Mouse (Mus musculus) liver, embryonic 11.5 days (tissue): Measurements from ENCODE around the gene Crocc. TPM values are rescaled to one million over a fixed set of nuclear protein-coding genes. Genes with fewer than 3 reads are reported as not detected.
A peak's percentile ranks its signal among the peaks of the same experiment; 100 is the strongest.

Experiments used
- ATAC-seq: fragments of 200-750 bp; cut with Nextera tagmentation; replicated peaks from 2 replicates; pipeline ENCODE4 v1.8.0; 2017; ENCODE audit warnings: moderate number of reproducible peaks, mild to moderate bottlenecking, moderate TSS enrichment, moderate library complexity; ENCODE audit not compliant: low FRiP score
- DNase-seq: peaks from one replicate; pipeline ENCODE4 v3.0.0-alpha.2; 2017; ENCODE audit warnings: low spot score
- H3K27ac ChIP-seq: fragments of 300-500 bp; sonication (generic); 2 replicates; pipeline ENCODE4 v1.5.1; 2014; ENCODE audit warnings: mild to moderate bottlenecking, low read depth, low read length, control low read depth
- H3K27me3 ChIP-seq: fragments of 300-500 bp; sonication (generic); replicated peaks from 2 replicates; pipeline ENCODE4 v1.6.1; 2014; ENCODE audit warnings: low read length, mixed read lengths; ENCODE audit not compliant: control insufficient read depth, insufficient read depth
- H3K36me3 ChIP-seq: fragments of 300-500 bp; sonication (generic); 2 replicates; pipeline ENCODE4 v1.6.1; 2014; ENCODE audit warnings: mild to moderate bottlenecking, low read length, moderate library complexity, mixed read lengths; ENCODE audit not compliant: control insufficient read depth, insufficient read depth
- H3K4me1 ChIP-seq: fragments of 300-500 bp; sonication (generic); replicated peaks from 2 replicates; pipeline ENCODE4 v1.6.1; 2014; ENCODE audit warnings: low read length, mixed read lengths; ENCODE audit not compliant: control insufficient read depth, insufficient read depth
- H3K4me2 ChIP-seq: fragments of 300-500 bp; sonication (generic); 2 replicates; pipeline ENCODE4 v1.6.1; 2014; ENCODE audit warnings: mild to moderate bottlenecking, control low read depth, moderate library complexity
- H3K4me3 ChIP-seq: fragments of 300-500 bp; sonication (generic); 2 replicates; pipeline ENCODE4 v1.5.1; 2014; ENCODE audit warnings: low read depth, low read length, control low read depth
- H3K9ac ChIP-seq: fragments of 300-500 bp; sonication (generic); 2 replicates; pipeline ENCODE4 v1.6.1; 2014; ENCODE audit warnings: low read depth, low read length, control low read depth
- H3K9me3 ChIP-seq: fragments of 300-500 bp; sonication (generic); 2 replicates; pipeline ENCODE4 v1.6.1; 2016; ENCODE audit warnings: low read length, inconsistent platforms, mixed read lengths; ENCODE audit not compliant: control insufficient read depth
- WGBS: fragments of 180-500 bp; shearing (Covaris S2); extraction: QIAGEN DNeasy Blood & Tissue Kit; methylation state at CpG from one replicate; pipeline ENCODE4 v1.1.7; 2014; 5-methylcytosine and 5-hydroxymethylcytosine counted together
- polyA plus RNA-seq: library from polyadenylated mRNA; unstranded; fragments of >200 nt; fragmentation: Nextera tagmentation; extraction: Ambion mirVana; gene quantifications from 2 replicates; pipeline ENCODE4 v1.2.1, GENCODE M21; 2014

Crocc gene
- polyA plus RNA-seq, result 5.0 and 6.0 TPM in 2 replicates

DNA sequence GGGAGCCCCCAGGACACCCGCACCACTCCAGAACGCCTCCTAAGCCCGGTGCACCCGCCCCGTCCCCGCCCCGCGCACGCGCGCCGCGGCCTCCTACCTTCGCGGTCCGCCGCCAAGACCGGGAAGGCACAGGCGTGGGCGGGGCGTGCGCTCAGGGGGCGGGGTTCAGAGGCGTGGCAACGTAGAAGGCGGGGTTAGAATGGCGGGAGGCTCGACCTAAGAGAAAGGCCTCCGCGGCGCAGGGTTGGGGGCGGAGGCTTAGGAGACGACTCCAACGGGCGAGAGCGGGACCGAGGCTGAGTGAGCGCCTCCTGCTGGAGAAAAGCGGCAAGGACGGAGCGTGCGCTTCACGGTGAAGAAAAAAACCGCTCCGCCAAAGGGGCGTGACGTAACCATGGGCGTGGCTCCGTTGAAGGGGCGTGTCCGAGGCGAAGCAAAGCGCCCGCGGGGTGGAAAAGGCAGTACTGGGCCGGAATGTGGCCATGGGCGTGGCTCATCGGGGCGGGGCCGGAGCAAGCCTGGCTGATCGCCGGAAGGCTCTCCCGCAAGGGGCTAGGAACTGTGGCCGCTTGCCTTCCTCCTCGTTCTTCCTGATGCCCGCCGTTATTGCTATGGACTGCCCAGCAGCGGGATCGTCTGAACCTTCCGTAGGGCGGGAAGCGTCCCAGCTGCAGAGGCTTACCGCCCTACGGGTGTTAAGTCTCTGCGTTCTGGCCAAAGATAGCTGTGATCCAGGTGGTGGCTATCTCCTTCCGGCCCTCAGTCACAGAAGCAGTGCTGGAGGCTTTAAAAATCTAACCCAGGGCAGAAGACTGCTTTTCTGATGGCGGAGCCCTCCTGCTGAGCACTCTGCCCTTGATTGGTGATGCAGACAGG lies at the start of gene Crocc:
TSS of gene Crocc (minus strand) at position 125 of the 876 bp plus-strand sequence.
- Histone ChIP-seq H3K4me3 (peak within 1 kb of the TSS; percentile 72), H3K9ac (peak within 1 kb of the TSS; percentile 58), H3K27ac (peak within 1 kb of the TSS; percentile 70), H3K9me3 (no peaks in the 10 kb centered on the region), H3K27me3 (no peaks in the 10 kb centered on the region), H3K36me3 (peaks cover 3% of the 10 kb centered on the region; the same call in 1 of the 2 replicates), H3K4me1 (no peaks in the 10 kb centered on the region; the same call in none of the 2 replicates), H3K4me2 (peak within 1 kb of the TSS; percentile 85)
- WGBS, result under 1% methylated on average over 75 of the region's 77 CpGs
- DNase-seq (peak; percentile 100), ATAC-seq (peak; percentile 93)

DNA sequence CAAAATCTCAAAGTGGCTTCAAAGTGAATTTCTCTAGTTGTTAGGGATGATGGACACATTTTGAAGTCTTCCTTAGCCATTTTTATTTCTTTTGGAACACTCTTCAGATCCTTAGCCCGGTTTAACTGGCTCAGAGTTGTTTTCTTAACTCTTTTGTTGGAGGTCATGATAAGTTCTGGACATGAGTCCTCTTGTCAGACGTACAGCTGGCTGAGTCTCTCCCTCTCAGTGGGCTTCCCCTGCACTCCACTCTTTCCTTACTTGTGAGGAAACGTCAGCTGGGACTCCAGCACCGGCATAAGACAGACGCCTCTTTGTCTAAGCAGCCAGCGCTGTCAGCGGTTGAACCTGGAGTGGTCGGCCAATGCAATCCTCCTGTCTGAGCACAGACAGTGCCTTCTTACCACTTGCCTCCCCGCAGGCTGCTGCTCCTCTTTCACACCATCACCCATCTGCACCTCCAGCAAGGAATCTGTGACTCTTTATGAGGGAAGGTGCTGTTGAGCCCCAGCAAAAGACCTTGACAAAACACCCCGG lies 47.9 kb upstream of the Crocc start:
- no peak for DNase-seq
- Histone ChIP-seq H3K4me3 (no peak overlapping the region), H3K4me1 (no peaks in the 10 kb centered on the region), H3K36me3 (peaks cover 24% of the 10 kb centered on the region), H3K9me3 (peaks cover 3% of the 10 kb centered on the region; the same call in 1 of the 2 replicates), H3K27me3 (peaks cover 3% of the 10 kb centered on the region; the same call in 1 of the 2 replicates), H3K27ac (no peak overlapping the region), H3K9ac (no peak overlapping the region), H3K4me2 (no peak overlapping the region)
- WGBS, result 53% methylated on average over 10 of the region's 10 CpGs
- no peak for ATAC-seq

DNA sequence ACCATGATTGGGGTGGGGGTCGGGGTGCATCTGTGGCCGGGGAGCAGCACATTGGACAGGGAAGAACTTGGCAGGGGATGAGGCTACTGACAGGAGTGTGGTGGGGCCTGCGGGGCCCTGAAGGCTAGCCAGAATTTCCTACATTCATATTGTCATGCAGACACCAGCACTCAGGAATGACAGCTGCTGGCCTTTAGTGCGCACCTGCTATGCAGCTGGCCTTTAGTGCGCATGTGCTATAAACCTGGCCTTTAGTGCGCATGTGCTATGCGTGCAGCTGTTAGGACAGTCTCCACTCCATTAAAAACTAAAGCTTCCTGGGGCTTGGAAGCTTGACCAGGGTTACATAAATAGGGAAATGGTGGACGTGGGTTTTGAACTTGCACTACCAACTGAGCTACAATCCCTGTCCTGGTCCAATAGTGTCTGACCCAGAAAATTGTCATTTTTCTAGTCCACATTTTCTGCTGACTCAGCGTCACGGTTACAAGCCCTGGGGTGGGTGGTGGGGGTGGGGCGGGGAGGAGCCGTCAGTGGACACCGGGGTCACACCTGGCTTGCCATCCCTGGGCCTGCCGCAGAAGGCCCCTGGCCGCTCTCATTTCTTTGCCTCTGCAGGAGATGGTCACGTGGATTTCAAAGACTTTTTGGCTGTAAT lies 46.3 kb upstream of the Crocc start:
- ATAC-seq (no peak), DNase-seq (no peak)
- H3K9ac ChIP-seq, result no peak overlapping the region
- H3K27ac ChIP-seq, result no peak overlapping the region
- H3K4me2 ChIP-seq, result no peak overlapping the region
- peaks cover 13% of the 10 kb centered on the region for H3K36me3 ChIP-seq
- H3K27me3 ChIP-seq, result peaks cover 3% of the 10 kb centered on the region; the same call in 1 of the 2 replicates
- 81% methylated on average over 16 of the region's 16 CpGs for WGBS
- peaks cover 3% of the 10 kb centered on the region; the same call in 1 of the 2 replicates for H3K9me3 ChIP-seq
- no peaks in the 10 kb centered on the region for H3K4me1 ChIP-seq
- no peak overlapping the region for H3K4me3 ChIP-seq

- ATAC-seq, result no peak
- Histone ChIP-seq H3K4me1 (peaks cover 13% of the 10 kb centered on the region), H3K27me3 (peaks cover 3% of the 10 kb centered on the region; the same call in 1 of the 2 replicates), H3K4me2 (no peak overlapping the region), H3K27ac (no peak overlapping the region), H3K9me3 (no peaks in the 10 kb centered on the region), H3K9ac (no peak overlapping the region), H3K36me3 (no peaks in the 10 kb centered on the region), H3K4me3 (no peak overlapping the region)
- DNase-seq, result no peak
- 51% methylated on average over 6 of the region's 6 CpGs for WGBS
These were observed 41.5 kb upstream of the Crocc start for GRCm38 (mm10) chr4:141101855-141102254.

DNA sequence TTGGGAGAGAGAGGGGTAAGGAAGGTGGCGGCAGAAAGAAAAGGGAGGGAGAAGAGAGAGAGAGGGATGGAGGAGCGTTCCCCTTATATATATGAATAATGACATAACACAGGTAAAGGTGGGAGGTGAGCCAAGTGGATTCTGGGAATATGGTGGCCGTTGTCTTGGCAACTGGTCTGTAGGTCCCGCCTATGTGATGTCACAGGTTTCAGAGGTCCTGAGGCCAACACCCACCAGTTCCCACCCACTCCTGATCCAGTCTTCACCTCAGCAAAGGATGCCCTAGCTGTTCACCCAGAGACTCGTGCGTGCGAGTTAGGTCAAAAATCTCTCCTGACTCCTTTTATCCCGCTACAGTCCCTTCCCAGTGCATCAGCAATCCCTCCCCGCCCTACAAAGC lies 40.9 kb upstream of the Crocc start:
- Histone ChIP-seq H3K27me3 (peaks cover 3% of the 10 kb centered on the region; the same call in 1 of the 2 replicates), H3K4me1 (peaks cover 15% of the 10 kb centered on the region), H3K36me3 (no peaks in the 10 kb centered on the region), H3K27ac (no peak overlapping the region), H3K9ac (no peak overlapping the region), H3K9me3 (no peaks in the 10 kb centered on the region), H3K4me3 (no peak overlapping the region), H3K4me2 (no peak overlapping the region)
- 86% methylated on average over 9 of the region's 9 CpGs for WGBS
- DNase-seq (no peak), ATAC-seq (no peak)

- H3K9ac ChIP-seq, result no peak overlapping the region
- H3K4me3 ChIP-seq, result no peak overlapping the region
- no peak overlapping the region for H3K4me2 ChIP-seq
- H3K36me3 ChIP-seq, result no peaks in the 10 kb centered on the region
- H3K4me1 ChIP-seq, result peaks cover 15% of the 10 kb centered on the region
- H3K27me3 ChIP-seq, result peaks cover 3% of the 10 kb centered on the region; the same call in 1 of the 2 replicates
- no peaks in the 10 kb centered on the region for H3K9me3 ChIP-seq
- H3K27ac ChIP-seq, result no peak overlapping the region
- no peak for ATAC-seq
- WGBS, result 63% methylated on average over 5 of the region's 5 CpGs
- DNase-seq, result no peak
These were observed 39.6 kb upstream of the Crocc start for GRCm38 (mm10) chr4:141099956-141100355.

GRCm38 (mm10) chr4:141098935-141099334 lies 38.6 kb upstream of the Crocc start:
- Histone ChIP-seq H3K9me3 (no peaks in the 10 kb centered on the region), H3K4me2 (peak overlapping the region; percentile 35), H3K36me3 (no peaks in the 10 kb centered on the region), H3K27ac (peak overlapping the region; percentile 53; the same call in 1 of the 2 replicates), H3K4me3 (no peak overlapping the region), H3K4me1 (peaks cover 15% of the 10 kb centered on the region), H3K27me3 (peaks cover 1% of the 10 kb centered on the region; the same call in 1 of the 2 replicates), H3K9ac (no peak overlapping the region)
- DNase-seq (no peak), ATAC-seq (peak; percentile 74)
- 42% methylated on average over 4 of the region's 4 CpGs for WGBS

DNA sequence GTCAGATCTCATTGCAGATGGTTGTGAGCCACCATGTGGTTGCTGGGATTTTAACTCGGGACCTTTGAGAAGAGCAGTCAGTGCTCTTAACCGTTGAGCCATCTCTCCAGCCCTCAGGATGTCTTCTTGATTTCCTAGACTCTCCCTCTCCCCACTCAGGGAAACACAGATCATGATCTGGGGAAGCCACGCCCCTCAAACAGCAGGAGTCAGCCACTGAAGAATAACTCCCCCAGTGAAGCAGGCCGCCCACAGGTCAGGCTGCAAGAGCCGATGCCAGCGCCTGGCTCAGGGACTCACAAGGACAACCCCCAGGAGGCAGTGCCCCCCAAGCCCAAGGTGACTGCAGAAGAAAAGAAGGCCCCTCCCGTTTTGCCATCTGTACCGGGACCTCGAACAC lies 36.4 kb upstream of the Crocc start:
- ATAC-seq (no peak), DNase-seq (no peak)
- H3K27me3 ChIP-seq, result no peaks in the 10 kb centered on the region
- H3K27ac ChIP-seq, result no peak overlapping the region
- H3K36me3 ChIP-seq, result no peaks in the 10 kb centered on the region
- H3K9ac ChIP-seq, result no peak overlapping the region
- 26% methylated on average over 9 of the region's 9 CpGs for WGBS
- H3K9me3 ChIP-seq, result no peaks in the 10 kb centered on the region
- H3K4me1 ChIP-seq, result peaks cover 15% of the 10 kb centered on the region
- H3K4me2 ChIP-seq, result no peak overlapping the region
- H3K4me3 ChIP-seq, result no peak overlapping the region
